Mouse (Mus musculus) small intestine, adult 2 months (tissue): ENCODE measurements around the gene Tmcc1. TPM values are rescaled to one million over a fixed set of nuclear protein-coding genes. Genes with fewer than 3 reads are reported as not detected.

Experiments used
- H3K27ac ChIP-seq: fragments of 200-500 bp; 2 replicates; pipeline ENCODE4 v1.5.1; 2012; ENCODE audit warnings: low read depth, low read length, control low read depth, inconsistent platforms; ENCODE audit not compliant: insufficient read depth
- H3K27me3 ChIP-seq: fragments of 200-500 bp; 2 replicates; pipeline ENCODE4 v1.6.1; 2012; ENCODE audit warnings: mild to moderate bottlenecking, moderate library complexity, low read length, inconsistent platforms; ENCODE audit not compliant: control insufficient read depth, insufficient read depth
- H3K36me3 ChIP-seq: fragments of 200-500 bp; 2 replicates; pipeline ENCODE4 v1.6.1; 2012; ENCODE audit warnings: mild to moderate bottlenecking, low read length, control low read depth, inconsistent platforms; ENCODE audit not compliant: control insufficient read depth, insufficient read depth
- H3K4me1 ChIP-seq: fragments of 200-500 bp; 2 replicates; pipeline ENCODE4 v1.6.1; 2012; ENCODE audit warnings: low read length, inconsistent platforms, mixed read lengths; ENCODE audit not compliant: control insufficient read depth, insufficient read depth, insufficient read length
- H3K4me3 ChIP-seq: fragments of 200-500 bp; 2 replicates; pipeline ENCODE4 v1.5.1; 2012; ENCODE audit warnings: low read depth, mild to moderate bottlenecking, control low read depth, inconsistent platforms, low read length, moderate library complexity
- CTCF ChIP-seq: fragments of 200-500 bp; IDR thresholded peaks from 2 replicates; pipeline ENCODE4 v1.5.1; 2012; ENCODE audit warnings: low read depth, mild to moderate bottlenecking, control low read depth, inconsistent platforms, low read length, moderate library complexity, mixed read lengths; ENCODE audit not compliant: insufficient replicate concordance, insufficient read length; ENCODE audit errors: extremely low read depth
- POLR2A ChIP-seq: fragments of 200-500 bp; IDR thresholded peaks from 2 replicates; pipeline ENCODE4 v1.6.1; 2012; ENCODE audit warnings: low read depth, mild to moderate bottlenecking, control low read depth, inconsistent platforms, low read length, moderate library complexity
- WGBS: fragments of 180-500 bp; shearing (Covaris S2); methylation state at CpG from one replicate; pipeline ENCODE4 v1.1.7; 2018; 5-methylcytosine and 5-hydroxymethylcytosine counted together
- polyA plus RNA-seq: library from polyadenylated mRNA; depleted of rRNA; stranded (reverse); fragments of >200 nt; gene quantifications from 2 replicates; pipeline ENCODE4 v1.2.3, GENCODE M21; 2012

Tmcc1 gene
- polyA plus RNA-seq, 1 experiment = 11.7 TPM

DNA sequence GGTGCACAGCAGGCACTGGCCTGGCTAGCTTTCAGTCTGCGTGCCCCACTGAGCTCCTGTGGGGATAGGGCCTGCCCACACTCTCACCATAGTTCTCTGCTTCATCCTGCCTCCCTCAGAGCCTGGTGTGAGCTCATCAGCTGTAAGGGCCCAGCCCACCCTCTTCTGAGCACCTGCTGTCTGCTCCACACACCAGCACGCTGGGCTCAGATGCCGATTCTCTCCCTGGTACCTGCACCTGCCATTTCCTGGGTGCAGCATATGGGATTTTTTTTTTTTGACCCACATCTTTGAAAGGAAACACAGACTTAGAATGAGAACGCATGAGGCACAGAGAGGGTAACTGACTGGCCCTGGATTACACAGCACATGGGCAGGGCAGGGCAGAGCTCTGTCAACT is 203.7 kb downstream of the Tmcc1 start:
- Histone ChIP-seq H3K36me3 (no peaks in the 10 kb centered on the region), H3K4me1 (peaks cover 25% of the 10 kb centered on the region), H3K27me3 (peaks cover 19% of the 10 kb centered on the region), H3K27ac (no peak overlapping the region), H3K4me3 (no peak overlapping the region)
- 56% methylated on average over 4 of the region's 4 CpGs for WGBS
- TF ChIP-seq POLR2A (no peak), CTCF (no peak)

DNA sequence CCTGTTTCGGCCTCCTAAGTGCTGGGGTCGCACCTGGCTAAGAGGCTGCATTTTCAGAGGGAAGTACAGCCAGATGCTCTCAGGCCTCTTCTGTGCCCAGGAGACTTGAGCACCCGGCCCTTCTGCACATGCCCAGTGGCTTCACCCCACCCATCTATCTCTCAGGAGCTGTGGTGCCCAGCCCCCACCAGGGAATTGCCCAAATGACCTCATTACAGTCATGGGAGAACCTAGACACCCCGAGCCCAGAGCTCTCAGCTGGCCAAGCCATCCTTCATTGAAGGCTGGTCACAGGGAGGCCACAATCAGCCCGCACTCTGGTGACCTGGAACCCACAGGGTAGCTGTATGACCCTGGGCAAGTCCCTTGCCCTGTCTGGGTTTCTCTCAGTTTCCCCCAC is 204.3 kb downstream of the Tmcc1 start:
- TF ChIP-seq POLR2A = no peak
- TF ChIP-seq CTCF = no peak
- Histone ChIP-seq H3K4me1 (peaks cover 20% of the 10 kb centered on the region), H3K27ac (no peak overlapping the region), H3K4me3 (no peak overlapping the region), H3K27me3 (peaks cover 14% of the 10 kb centered on the region), H3K36me3 (no peaks in the 10 kb centered on the region)
- 59% methylated on average over 5 of the region's 5 CpGs for WGBS

DNA sequence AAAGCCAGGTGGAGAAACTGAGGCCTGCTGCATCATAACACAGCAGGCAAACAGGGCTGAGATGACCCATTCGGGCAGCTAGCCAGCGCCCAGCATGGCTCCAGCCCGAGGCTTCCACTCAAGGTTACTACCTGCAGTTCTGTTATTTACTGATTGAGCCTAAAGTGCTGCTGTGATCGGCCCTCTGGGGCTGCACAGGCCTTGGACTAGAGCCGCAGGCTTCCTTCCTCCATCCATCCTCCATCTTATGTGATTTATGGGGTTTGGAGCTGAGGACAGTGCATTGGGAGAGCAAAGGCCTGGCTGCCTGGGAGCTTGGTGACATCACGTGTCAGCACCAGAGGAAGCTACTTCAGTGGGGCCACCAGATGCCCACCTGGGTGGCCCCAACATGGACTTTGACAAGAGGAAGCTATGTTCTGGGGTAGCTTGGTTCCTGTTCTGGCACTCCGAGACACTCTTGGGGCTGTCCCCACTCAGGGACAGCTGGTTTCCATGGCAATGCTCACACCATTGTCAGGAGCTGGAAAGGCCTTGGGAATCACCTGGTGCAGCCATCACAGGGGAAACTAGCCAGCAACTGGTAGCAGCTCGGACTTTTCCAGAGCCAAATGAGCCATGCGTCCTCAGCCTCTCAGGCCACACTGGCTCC is 206.1 kb downstream of the Tmcc1 start:
- peaks cover 9% of the 10 kb centered on the region for H3K4me1 ChIP-seq
- WGBS = 57% methylated on average over 9 of the region's 9 CpGs
- TF ChIP-seq POLR2A = no peak
- H3K4me3 ChIP-seq = no peak overlapping the region
- H3K36me3 ChIP-seq = no peaks in the 10 kb centered on the region
- H3K27me3 ChIP-seq = 0 out of 2 replicates have a peak, but pooled peaks cover 5% of the 10 kb centered on the region
- H3K27ac ChIP-seq = peak overlapping the region; percentile 45; the same call in 1 of the 2 replicates

DNA sequence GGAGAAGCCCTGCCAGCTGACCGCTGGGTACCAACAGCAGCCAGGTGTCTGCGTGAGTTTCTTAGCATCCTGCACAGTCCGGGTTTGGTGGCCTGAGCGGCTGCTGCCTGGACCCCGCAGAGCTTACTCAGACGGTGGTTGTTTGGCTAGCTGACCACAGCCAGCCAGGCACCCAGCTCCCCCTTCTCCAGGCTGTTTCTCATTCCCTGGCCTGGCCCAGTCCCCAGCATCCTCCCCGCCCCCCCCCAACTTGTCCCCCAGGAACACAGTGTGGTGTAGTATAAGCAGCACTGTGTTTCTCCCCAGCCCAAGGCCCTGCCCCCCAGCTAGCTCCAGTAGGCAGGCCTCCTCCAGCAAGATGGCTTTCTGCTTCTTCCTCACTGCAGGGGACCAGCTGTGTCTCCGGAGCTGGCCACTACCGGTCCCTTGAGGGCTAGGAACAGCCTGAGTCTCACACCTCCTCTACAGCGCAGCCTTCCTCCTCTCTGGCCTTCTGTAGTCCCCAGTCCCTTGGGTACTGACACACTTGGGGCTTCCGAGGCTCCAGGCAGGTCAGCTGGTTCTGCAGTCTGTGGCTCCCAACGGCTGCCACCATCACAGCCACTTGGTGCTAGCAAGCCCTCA is 206.7 kb downstream of the Tmcc1 start:
- Histone ChIP-seq H3K4me1 (peaks cover 9% of the 10 kb centered on the region), H3K27ac (peak overlapping the region; percentile 45; the same call in 1 of the 2 replicates), H3K4me3 (no peak overlapping the region), H3K36me3 (no peaks in the 10 kb centered on the region), H3K27me3 (0 out of 2 replicates have a peak, but pooled peaks cover under 1% of the 10 kb centered on the region)
- 76% methylated on average over 12 of the region's 12 CpGs for WGBS
- TF ChIP-seq CTCF = no peak
- no peak for TF ChIP-seq POLR2A

DNA sequence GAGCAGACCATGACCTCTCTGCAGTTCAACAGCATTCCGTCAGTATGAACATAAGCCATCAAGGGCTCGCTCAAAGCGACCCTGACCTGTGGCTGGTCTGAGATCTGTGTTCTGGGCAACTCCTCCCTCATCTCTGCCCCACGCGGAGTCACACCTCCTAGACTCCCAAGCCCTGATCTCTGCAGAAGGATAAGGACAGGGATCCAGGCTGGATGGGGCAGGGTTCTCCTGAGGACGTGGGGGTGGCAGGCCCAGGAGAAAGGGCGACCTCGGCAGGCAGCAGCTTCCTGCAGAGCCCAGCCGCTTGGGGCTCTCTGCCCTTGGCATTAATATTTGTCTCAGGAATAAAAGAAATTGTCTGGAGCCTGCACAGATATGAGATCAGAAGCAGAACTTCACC is 207.7 kb downstream of the Tmcc1 start:
- WGBS = 65% methylated on average over 9 of the region's 9 CpGs
- Histone ChIP-seq H3K36me3 (no peaks in the 10 kb centered on the region), H3K27ac (no peak overlapping the region), H3K4me3 (no peak overlapping the region), H3K27me3 (no peaks in the 10 kb centered on the region), H3K4me1 (peaks cover 9% of the 10 kb centered on the region)
- TF ChIP-seq POLR2A = no peak
- TF ChIP-seq CTCF = no peak

DNA sequence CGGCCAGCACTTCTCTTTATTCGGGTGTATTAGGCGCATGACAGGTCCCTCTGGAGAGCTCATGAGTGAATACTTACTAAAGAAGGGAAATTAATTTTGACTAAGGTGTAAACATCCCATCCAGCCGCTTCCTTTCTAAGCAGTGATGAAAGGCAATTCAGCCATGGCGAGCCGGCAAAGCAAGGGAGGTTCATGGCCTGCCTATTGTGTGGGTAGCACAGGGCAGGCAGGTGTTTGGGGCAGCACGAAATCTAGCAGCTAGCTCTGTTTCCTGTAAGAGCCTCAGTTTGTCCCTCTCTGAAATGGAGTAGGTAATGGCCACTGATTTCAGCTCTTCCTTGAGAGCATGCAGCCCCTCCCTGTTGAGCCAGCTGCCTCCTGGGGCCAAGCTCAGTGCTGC is 208.7 kb downstream of the Tmcc1 start:
- TF ChIP-seq CTCF (no peak), POLR2A (no peak)
- Histone ChIP-seq H3K27me3 (no peaks in the 10 kb centered on the region), H3K4me1 (peaks cover 8% of the 10 kb centered on the region), H3K4me3 (no peak overlapping the region), H3K27ac (no peak overlapping the region), H3K36me3 (no peaks in the 10 kb centered on the region)
- WGBS = 73% methylated on average over 7 of the region's 7 CpGs

DNA sequence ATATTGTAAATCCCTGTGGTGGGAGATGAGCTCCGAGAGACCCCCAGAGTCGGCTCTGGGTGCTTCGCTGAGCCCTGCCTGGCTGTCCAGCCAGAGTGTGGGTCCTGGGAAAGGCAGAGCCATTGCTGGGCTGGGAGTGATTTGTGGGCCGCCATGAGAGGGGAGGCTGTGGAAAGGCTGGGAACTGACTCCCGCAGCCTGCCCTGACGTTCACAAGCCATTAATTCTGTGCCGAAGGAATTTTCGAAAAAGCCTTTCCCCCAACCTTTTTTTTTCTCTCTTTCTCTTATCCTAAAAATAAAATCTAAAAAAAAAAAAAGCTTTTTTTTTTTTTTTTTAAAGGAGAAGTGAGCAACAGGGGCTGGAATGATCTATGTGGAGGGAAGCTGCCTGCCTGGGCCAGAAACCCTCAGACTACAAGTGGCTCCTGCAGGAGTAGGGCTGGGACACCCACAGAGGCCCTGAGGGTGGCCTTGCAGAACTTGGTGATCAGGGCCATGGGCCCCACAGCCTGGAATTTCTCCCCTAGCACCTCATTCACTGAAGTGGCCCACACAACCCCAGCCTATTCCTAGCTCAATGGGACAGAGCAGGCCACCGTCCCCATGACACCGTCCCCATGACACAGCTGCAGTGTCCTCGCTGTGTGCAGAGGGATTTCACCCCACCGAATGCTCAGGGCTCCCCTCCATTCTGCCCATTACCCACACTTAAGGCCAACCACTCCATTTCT is 209.8 kb downstream of the Tmcc1 start:
- H3K4me1 ChIP-seq = peaks cover 5% of the 10 kb centered on the region
- H3K4me3 ChIP-seq = no peak overlapping the region
- TF ChIP-seq POLR2A (no peak), CTCF (no peak)
- peak overlapping the region; percentile 13; the same call in 1 of the 2 replicates for H3K27ac ChIP-seq
- no peaks in the 10 kb centered on the region for H3K27me3 ChIP-seq
- H3K36me3 ChIP-seq = no peaks in the 10 kb centered on the region
- WGBS = 75% methylated on average over 12 of the region's 12 CpGs
